Mouse (Mus musculus): ENCODE results near the gene Lrch1.

Gene Lrch1

GRCm38 (mm10) chr14:74893085-74893648 lies 54.5 kb downstream of the Lrch1 start:
- DNase-seq (ENCODE audit: low spot score) = no peak

DNA sequence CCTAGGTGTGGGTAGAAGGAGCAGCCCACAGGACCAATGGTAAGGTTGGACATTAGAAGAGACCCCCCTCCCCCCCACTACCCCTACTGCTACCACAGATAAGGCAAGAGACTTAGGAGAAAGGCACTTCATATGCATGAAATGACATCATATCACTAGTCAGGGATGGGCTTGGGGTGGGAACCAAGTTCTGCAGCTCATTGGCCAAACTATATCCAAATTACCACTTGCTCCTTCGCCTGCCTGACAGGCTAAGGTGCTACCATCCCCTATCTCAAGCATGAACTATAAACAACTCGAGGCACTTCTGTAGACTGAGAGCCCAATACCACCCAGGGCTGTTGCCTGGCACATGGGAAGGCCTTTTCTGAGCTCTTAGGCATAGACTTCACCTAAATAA lies 58.4 kb downstream of the Lrch1 start:
- DNase-seq (ENCODE audit: low spot score) = no peak

GRCm38 (mm10) chr14:74888103-74888502 lies 59.6 kb downstream of the Lrch1 start:
- DNase-seq (ENCODE audit: low spot score) = no peak

GRCm38 (mm10) chr14:74886453-74886852 lies 61.2 kb downstream of the Lrch1 start:
- no peak for DNase-seq (ENCODE audit: low spot score)

DNA sequence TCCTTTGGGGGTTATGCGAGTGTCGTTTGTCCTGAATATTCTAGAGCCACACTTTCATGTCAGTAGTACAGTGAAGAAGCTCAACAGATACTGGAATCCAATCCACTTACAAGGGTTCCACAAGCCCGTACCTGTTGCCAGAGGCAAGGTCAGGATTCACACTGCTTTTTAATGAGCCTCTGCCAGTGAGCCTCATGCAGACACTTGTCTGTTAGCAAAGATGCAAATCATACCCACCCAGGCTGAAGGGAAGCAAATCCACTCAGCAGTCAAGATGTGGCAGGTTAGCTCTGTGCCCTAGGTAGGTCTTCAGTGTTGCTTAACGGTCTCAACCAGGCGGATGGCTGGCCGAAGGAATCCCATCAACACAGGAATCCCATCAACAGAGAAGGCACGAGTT lies 62.8 kb downstream of the Lrch1 start:
- DNase-seq (ENCODE audit: low spot score) = no peak

DNA sequence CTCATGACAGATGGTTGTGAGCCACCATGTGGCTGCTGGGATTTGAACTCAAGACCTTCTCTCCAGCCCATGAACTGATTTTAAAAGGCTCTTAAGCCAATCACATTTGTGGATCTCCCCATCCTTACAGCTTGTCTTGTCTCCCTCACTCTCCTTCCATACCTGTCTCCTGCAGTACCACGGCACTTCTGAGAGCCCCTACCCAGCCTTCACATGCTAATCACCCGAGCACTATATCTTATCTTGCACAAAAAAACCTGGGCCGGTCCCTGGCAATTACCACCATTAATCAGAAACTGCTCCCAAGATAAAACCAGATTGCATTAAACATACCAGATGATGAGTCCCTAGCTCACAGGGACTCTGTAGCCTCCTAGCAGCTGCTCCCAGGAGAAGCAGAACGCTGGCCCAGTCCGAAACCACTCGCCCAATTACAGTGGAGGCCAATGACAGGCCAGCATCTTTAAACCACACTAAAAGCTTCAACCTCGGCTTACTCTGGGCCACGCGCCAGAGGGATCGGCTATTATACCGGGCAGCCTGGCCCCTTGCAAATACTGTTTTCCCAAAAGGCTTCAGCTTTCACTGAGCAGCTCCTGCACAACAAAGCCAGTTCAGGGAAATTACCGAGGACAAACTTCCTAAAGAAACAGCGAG lies 63.5 kb downstream of the Lrch1 start:
- DNase-seq (ENCODE audit: low spot score) = no peak

- DNase-seq (ENCODE audit: low spot score) = no peak
Measured at GRCm38 (mm10) chr14:74883204-74883603, 64.5 kb downstream of the Lrch1 start.

GRCm38 (mm10) chr14:74882754-74883153 lies 64.9 kb downstream of the Lrch1 start:
- no peak for DNase-seq (ENCODE audit: low spot score)

DNA sequence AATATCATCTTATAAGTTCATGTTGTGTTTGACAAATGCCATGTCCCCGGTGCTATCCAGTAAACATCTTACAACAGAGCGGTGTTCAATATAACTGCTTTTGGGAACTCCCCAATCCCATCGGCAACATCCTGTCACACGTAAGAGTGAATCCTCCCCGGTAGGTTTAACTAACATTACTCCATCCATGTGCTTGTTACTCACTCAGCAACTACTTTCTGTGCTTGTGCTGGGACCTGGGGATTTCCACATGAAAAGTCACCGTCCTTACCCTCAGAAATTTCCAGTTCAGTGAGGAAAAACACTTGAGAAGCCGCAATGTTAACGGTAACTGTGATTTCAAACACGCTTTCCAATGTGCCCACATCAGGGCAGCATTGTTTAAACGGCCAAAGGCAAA lies 66.8 kb downstream of the Lrch1 start:
- no peak for DNase-seq (ENCODE audit: low spot score)

DNA sequence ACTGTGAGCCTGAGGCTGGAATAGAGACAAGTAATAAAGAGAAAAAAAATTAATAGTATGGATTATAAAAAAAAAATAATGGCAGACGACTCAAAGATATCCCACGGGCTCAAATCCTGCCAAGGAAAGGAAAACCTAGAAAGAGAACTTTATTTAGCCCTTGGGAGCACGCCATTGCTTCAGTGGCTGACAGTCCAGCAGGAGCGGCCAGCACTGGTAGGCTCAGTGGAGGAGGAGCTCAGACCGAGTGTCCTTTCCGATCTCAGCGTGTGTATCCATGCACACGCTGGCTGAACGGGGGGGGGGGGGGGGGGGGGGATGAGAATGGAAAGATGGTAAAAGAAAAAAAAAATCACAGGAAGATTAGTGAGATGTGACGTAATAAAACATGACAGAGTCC lies 68.2 kb downstream of the Lrch1 start:
- no peak for DNase-seq (ENCODE audit: low spot score)

DNA sequence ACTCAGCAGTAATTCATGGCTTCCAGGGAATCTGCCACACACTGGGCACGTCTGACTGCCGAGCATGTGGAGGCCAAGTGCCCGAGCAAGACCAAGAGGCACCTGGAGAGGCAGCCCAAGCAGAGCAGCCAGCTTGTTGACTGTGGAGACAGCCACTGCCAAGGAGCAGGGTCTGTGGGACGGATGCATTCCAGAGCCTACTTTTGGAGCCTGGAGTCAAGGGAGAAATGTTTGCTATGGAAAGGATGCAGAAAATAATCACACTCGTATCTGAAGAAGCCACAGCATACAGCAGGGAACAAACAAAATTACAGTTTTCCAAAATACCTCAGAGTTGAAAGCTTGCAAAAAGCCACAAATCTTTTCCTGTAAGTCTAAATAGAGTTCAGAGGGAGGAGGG lies 70.4 kb downstream of the Lrch1 start:
- DNase-seq (ENCODE audit: low spot score) = peak; percentile 64

- peak; percentile 83 for DNase-seq (ENCODE audit: low spot score)
Measured at GRCm38 (mm10) chr14:74871220-74871619, 76.5 kb downstream of the Lrch1 start.

GRCm38 (mm10) chr14:74868902-74869230 lies 78.8 kb downstream of the Lrch1 start:
- DNase-seq (ENCODE audit: low spot score) = no peak

DNA sequence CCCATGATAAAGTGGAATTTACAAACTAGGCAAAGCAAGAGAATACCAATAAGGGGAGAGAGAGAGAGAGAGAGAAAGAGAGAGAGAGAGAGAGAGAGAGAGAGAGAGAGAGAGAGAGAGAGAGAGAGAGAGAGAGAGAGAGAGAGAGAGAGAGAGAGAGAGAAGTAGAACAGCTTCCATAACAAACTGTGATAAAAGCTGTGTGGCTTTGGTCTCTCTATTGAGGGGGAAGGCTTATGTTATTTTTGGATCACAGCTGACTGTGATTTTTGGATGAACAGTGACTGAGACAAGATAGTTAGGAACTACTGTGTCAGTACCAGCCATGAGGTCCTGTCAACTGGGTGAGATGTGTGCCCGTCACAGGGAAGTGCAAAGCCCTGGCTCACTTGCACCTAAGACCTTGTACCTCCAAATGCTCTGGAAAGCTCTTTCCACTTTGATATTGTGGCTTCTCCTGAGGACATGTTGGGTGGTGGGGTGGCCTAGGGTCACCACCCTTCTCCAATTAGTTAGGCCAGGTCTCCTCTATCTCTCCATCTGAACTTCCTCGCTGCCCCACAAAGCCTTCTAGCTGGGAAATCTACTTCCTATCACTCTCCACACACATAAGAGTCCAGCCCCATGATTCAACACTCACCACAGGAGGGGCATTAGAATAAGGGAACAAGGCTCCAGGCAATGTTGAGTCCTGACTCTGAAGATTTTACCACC lies 79.3 kb downstream of the Lrch1 start:
- no peak for DNase-seq (ENCODE audit: low spot score)

GRCm38 (mm10) chr14:74867076-74868042 lies 80.3 kb downstream of the Lrch1 start:
- no peak for DNase-seq (ENCODE audit: low spot score)

DNA sequence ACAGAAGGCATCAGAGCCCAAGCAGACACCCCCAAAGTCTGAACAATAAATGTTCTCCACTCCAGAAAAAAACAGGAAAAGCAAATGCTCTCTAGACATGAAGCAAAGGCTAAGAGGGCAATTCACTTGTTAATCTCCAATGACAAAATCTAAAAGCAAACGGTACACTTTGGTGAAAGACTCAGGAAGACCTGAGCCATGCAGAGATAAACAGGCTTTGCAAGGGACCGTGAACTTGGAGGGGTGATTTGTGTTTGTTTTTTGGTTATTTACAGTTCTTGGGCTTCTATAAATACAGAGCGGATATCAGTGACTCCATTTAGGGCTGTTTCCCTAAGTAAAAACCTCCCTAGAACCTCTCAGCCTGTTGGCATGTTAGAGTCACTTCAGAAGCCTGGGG lies 81.9 kb downstream of the Lrch1 start:
- no peak for DNase-seq (ENCODE audit: low spot score)

DNA sequence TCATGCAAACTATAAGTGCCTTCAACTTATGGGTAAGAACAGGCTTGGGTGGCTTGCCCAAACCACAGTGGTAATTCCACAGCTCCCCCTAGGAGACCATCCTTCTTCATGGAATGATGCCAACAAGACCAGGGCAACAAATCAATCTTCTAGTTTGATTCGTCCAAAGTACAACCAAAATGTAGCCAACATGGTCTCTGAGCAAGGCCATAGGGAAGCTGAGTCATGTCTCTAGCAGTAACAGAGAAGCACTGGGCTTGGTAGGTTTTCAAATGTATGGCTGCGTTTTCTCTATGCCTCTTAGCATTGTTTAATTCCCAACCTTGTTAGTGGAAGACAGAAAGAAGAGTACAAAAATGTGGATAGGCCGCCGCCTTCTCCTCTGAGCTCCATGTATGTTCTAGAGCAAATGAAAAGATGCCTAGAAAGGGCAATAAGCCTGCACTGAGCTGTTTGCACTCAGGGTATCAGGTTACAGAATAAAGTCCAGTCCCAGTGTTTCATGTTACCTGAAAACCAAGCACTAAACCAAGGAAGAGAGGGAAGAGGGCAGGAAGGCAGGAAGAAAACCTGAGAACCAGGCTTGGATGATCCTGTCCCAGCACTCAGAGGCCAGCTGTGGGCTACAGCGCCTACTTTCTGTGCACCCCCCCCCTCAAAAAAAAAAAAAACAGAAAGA lies 82.7 kb downstream of the Lrch1 start:
- DNase-seq (ENCODE audit: low spot score) = no peak

GRCm38 (mm10) chr14:74861456-74861855 lies 86.2 kb downstream of the Lrch1 start:
- no peak for DNase-seq (ENCODE audit: low spot score)

GRCm38 (mm10) chr14:74859154-74859553 lies 88.5 kb downstream of the Lrch1 start:
- no peak for DNase-seq (ENCODE audit: low spot score)

DNA sequence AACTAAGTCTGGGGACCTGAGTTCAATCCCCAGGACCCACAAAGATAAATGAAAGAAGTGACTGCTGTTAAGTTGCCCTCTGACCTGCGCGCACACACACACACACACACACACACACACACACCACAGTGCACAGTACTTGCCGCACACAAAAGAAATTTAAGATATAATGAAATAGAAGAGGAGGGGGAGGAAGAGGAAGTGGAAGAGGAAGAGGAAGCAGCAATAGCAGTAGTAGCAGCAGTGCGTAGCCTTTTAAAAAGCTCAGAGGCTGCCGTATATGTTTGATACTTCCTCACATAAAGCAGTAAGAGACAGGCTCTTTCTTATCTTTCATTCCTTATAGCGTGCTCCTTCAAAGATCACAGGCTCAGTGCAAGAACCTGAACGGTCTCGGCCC lies 92.2 kb downstream of the Lrch1 start:
- DNase-seq (ENCODE audit: low spot score) = no peak

GRCm38 (mm10) chr14:74853759-74854100 lies 93.9 kb downstream of the Lrch1 start:
- no peak for DNase-seq (ENCODE audit: low spot score)

Measured in lung, postnatal 25 days (tissue).